Mouse (Mus musculus) stomach, embryonic 15.5 days (tissue): ENCODE data around the gene Erc2. TPM values are rescaled to one million over a fixed set of nuclear protein-coding genes. Genes with fewer than 3 reads are reported as not detected.
"Not testable (repeated sequence)": the region's sequence is repeated elsewhere in the genome, so short reads cannot be mapped to it uniquely, and the experiment has no call there.

ENCODE experiments used
- ATAC-seq: fragments of 200-750 bp; cut with Nextera tagmentation; 2 replicates; pipeline ENCODE4 v1.8.0; 2017; ENCODE audit warnings: low read depth, moderate number of reproducible peaks, moderate TSS enrichment; ENCODE audit not compliant: insufficient read depth, low FRiP score
- H3K27ac ChIP-seq: fragments of 300-500 bp; sonication (generic); 2 replicates; pipeline ENCODE4 v1.5.1; 2015; ENCODE audit warnings: mild to moderate bottlenecking, inconsistent platforms
- H3K27me3 ChIP-seq: fragments of 300-500 bp; sonication (generic); replicated peaks from 2 replicates; pipeline ENCODE4 v1.6.1; 2015; ENCODE audit warnings: inconsistent platforms
- H3K36me3 ChIP-seq: fragments of 300-500 bp; sonication (generic); 2 replicates; pipeline ENCODE4 v1.6.1; 2015; ENCODE audit warnings: inconsistent platforms
- H3K4me1 ChIP-seq: fragments of 300-500 bp; sonication (generic); 2 replicates; pipeline ENCODE4 v1.6.1; 2015; ENCODE audit warnings: inconsistent platforms
- H3K4me2 ChIP-seq: fragments of 300-500 bp; sonication (generic); 2 replicates; pipeline ENCODE4 v1.6.1; 2015; ENCODE audit warnings: mild to moderate bottlenecking, inconsistent platforms
- H3K4me3 ChIP-seq: fragments of 300-500 bp; sonication (generic); replicated peaks from 2 replicates; pipeline ENCODE4 v1.5.1; 2015; ENCODE audit warnings: inconsistent platforms
- H3K9ac ChIP-seq: fragments of 300-500 bp; sonication (generic); 2 replicates; pipeline ENCODE4 v1.6.1; 2015; ENCODE audit warnings: inconsistent platforms
- H3K9me3 ChIP-seq: fragments of 300-500 bp; sonication (generic); 2 replicates; pipeline ENCODE4 v1.6.1; 2016; ENCODE audit warnings: inconsistent platforms
- WGBS: fragments of 180-500 bp; shearing (Covaris S2); methylation state at CpG from one replicate; pipeline ENCODE4 v1.1.7; 2015; 5-methylcytosine and 5-hydroxymethylcytosine counted together
- polyA plus RNA-seq: library from polyadenylated mRNA; unstranded; fragments of >200 nt; fragmentation: Nextera tagmentation; extraction: Ambion mirVana; gene quantifications from 2 replicates; pipeline ENCODE4 v1.2.1, GENCODE M21; 2015

The Erc2 gene
- 4.2 and 4.8 TPM in 2 replicates for polyA plus RNA-seq

- Histone ChIP-seq H3K4me2 (peak within 1 kb of the TSS; percentile 96), H3K9me3 (no peaks in the 10 kb centered on the region), H3K9ac (no peak within 1 kb of the TSS), H3K4me1 (peaks cover 5% of the 10 kb centered on the region; the same call in 1 of the 2 replicates), H3K27ac (no peak within 1 kb of the TSS), H3K27me3 (peaks cover 14% of the 10 kb centered on the region; the same call in 1 of the 2 replicates), H3K36me3 (no peaks in the 10 kb centered on the region), H3K4me3 (peak within 1 kb of the TSS; percentile 59)
- WGBS, result under 1% methylated on average over 40 of the region's 78 CpGs
- ATAC-seq, result peak; percentile 90
Observed at GRCm38 (mm10) chr14:27622176-27622922, at the start of gene Erc2. Erc2 (plus strand) TSS chr14:27622428.

- Histone ChIP-seq H3K27ac (no peak overlapping the region), H3K4me3 (no peak overlapping the region), H3K9me3 (no peaks in the 10 kb centered on the region), H3K27me3 (no peaks in the 10 kb centered on the region), H3K9ac (no peak overlapping the region), H3K4me2 (no peak overlapping the region), H3K4me1 (no peaks in the 10 kb centered on the region), H3K36me3 (no peaks in the 10 kb centered on the region)
- WGBS, result 78% methylated on average over 2 of the region's 2 CpGs
- no peak for ATAC-seq
Observed at GRCm38 (mm10) chr14:27578443-27578842, 43.8 kb upstream of the Erc2 start.

GRCm38 (mm10) chr14:27589616-27590015 lies 32.6 kb upstream of the Erc2 start:
- not testable (repeated sequence) for H3K9me3 ChIP-seq, ATAC-seq, H3K4me2 ChIP-seq, H3K27me3 ChIP-seq, H3K36me3 ChIP-seq, H3K4me3 ChIP-seq, H3K9ac ChIP-seq, H3K4me1 ChIP-seq, H3K27ac ChIP-seq

GRCm38 (mm10) chr14:27592163-27592562 lies 30.1 kb upstream of the Erc2 start:
- ATAC-seq, result no peak
- H3K4me3 ChIP-seq, result no peak overlapping the region
- no peak overlapping the region for H3K4me2 ChIP-seq
- no peaks in the 10 kb centered on the region for H3K4me1 ChIP-seq
- H3K27me3 ChIP-seq, result no peaks in the 10 kb centered on the region
- H3K9ac ChIP-seq, result no peak overlapping the region
- no peaks in the 10 kb centered on the region for H3K36me3 ChIP-seq
- WGBS, result 88% methylated on average over 7 of the region's 7 CpGs
- no peaks in the 10 kb centered on the region for H3K9me3 ChIP-seq
- H3K27ac ChIP-seq, result no peak overlapping the region

DNA sequence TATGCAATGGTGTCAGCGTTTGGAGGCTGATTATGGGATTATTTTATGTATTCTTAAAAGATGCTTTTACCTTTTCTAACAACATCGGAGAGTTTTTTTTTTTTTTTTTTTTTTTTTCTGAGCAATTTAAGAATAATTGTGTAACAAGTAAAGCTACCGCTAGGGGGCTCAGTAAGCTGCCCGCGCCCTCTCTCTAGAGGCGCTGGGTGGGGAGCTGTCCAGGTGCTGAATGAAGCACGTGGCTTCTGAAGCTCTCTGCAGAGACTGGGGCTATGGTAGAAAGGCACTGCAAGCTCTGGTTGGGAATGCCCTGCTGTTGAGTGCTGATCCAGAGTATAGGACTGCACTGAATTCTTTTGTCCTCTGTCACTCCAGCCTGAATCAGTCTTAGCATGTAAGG lies 26.0 kb upstream of the Erc2 start:
- Histone ChIP-seq H3K4me3 (no peak overlapping the region), H3K27me3 (no peaks in the 10 kb centered on the region), H3K9me3 (no peaks in the 10 kb centered on the region), H3K27ac (no peak overlapping the region), H3K9ac (no peak overlapping the region), H3K4me2 (no peak overlapping the region), H3K36me3 (no peaks in the 10 kb centered on the region), H3K4me1 (no peaks in the 10 kb centered on the region)
- no peak; the same call in 1 of the 2 replicates for ATAC-seq
- 4% methylated on average over 7 of the region's 7 CpGs for WGBS

- H3K27ac ChIP-seq, result no peak overlapping the region
- H3K4me3 ChIP-seq, result no peak overlapping the region
- H3K9ac ChIP-seq, result no peak overlapping the region
- no peak for ATAC-seq
- no peaks in the 10 kb centered on the region for H3K4me1 ChIP-seq
- H3K27me3 ChIP-seq, result no peaks in the 10 kb centered on the region
- WGBS, result 65% methylated on average over 13 of the region's 13 CpGs
- H3K36me3 ChIP-seq, result no peaks in the 10 kb centered on the region
- no peaks in the 10 kb centered on the region for H3K9me3 ChIP-seq
- no peak overlapping the region for H3K4me2 ChIP-seq
Observed at GRCm38 (mm10) chr14:27602136-27602535, 20.1 kb upstream of the Erc2 start.

DNA sequence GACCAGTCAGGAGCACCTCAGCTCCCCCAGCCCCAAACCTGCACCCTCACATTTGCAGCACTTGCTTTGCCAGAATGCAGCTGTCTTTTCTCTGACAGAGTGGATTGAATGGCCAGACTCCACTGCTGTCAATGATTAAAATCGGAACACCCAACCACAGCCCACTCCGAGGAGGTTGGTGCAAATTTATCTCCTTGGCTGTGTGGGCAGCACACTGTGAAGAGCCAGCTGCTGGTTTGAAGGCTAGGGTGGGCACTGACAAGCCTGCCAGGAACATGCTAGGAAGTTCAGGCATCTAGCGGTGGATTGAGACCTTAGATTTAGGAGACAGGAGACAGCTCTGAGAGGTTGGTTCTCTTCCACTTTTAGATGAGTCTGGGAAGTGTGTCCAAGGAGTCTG lies 14.8 kb upstream of the Erc2 start:
- WGBS, result 71% methylated on average over 3 of the region's 3 CpGs
- no peak overlapping the region for H3K27ac ChIP-seq
- H3K27me3 ChIP-seq, result no peaks in the 10 kb centered on the region
- H3K4me3 ChIP-seq, result no peak overlapping the region
- H3K36me3 ChIP-seq, result no peaks in the 10 kb centered on the region
- no peak for ATAC-seq
- H3K4me1 ChIP-seq, result no peaks in the 10 kb centered on the region
- H3K9me3 ChIP-seq, result no peaks in the 10 kb centered on the region
- H3K4me2 ChIP-seq, result no peak overlapping the region
- no peak overlapping the region for H3K9ac ChIP-seq

DNA sequence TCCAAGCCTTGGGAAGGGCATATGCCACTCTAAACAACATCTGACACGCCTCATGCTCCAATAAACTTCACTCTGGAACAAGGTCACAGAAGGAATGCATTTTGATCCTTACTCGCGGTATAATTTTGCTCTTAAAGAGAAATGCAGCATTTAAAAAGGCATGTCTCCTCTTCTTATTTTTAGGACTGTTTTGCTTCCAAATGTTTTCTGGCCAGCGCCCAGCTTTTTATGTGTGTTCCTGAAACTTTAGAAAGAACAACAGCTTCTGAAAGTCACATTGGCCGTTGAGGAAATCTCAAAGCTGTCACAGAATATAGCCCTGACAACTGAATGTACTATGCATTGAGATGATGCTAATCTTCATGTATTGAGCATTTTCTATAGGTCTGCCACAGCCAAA lies 8.5 kb upstream of the Erc2 start:
- Histone ChIP-seq H3K36me3 (no peaks in the 10 kb centered on the region), H3K4me3 (no peak overlapping the region), H3K9ac (no peak overlapping the region), H3K27me3 (no peaks in the 10 kb centered on the region), H3K27ac (no peak overlapping the region), H3K4me2 (no peak overlapping the region), H3K9me3 (no peaks in the 10 kb centered on the region), H3K4me1 (no peaks in the 10 kb centered on the region)
- ATAC-seq, result no peak
- 68% methylated on average over 5 of the region's 5 CpGs for WGBS

DNA sequence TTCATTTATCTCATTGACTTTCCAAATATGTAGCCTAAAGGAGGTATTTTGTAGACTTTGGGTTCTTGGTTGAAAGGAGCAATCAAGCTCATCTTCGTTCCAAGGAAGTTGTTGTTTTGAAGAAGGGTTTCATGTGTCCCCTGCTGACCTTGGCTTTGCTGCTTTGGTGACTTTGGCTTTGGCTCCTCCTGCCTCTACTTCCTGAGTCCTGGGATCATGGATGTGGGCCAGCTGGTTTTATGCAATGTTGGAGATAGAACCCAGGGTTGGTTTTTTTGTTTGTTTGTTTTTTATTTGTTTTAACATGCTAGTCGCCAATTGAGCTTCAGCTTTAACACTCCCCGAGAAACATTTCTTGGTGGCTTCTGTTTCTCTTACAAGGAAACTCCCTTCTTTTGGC lies 4.9 kb upstream of the Erc2 start:
- Histone ChIP-seq H3K36me3 (no peaks in the 10 kb centered on the region), H3K4me1 (no peaks in the 10 kb centered on the region), H3K4me2 (no peak overlapping the region), H3K4me3 (no peak overlapping the region), H3K9me3 (no peaks in the 10 kb centered on the region), H3K9ac (no peak overlapping the region), H3K27ac (no peak overlapping the region), H3K27me3 (0 out of 2 replicates have a peak, but pooled peaks cover 8% of the 10 kb centered on the region)
- ATAC-seq, result no peak
- 71% methylated on average over 3 of the region's 3 CpGs for WGBS

GRCm38 (mm10) chr14:27621576-27621975 lies 652 bp upstream of the Erc2 start:
- ATAC-seq, result no peak
- H3K9ac ChIP-seq, result no peak overlapping the region
- H3K27ac ChIP-seq, result no peak overlapping the region
- H3K27me3 ChIP-seq, result peaks cover 14% of the 10 kb centered on the region; the same call in 1 of the 2 replicates
- H3K4me2 ChIP-seq, result no peak overlapping the region
- no peaks in the 10 kb centered on the region for H3K36me3 ChIP-seq
- H3K4me3 ChIP-seq, result no peak overlapping the region
- H3K9me3 ChIP-seq, result no peaks in the 10 kb centered on the region
- 43% methylated on average over 8 of the region's 8 CpGs for WGBS
- peaks cover 5% of the 10 kb centered on the region; the same call in 1 of the 2 replicates for H3K4me1 ChIP-seq

DNA sequence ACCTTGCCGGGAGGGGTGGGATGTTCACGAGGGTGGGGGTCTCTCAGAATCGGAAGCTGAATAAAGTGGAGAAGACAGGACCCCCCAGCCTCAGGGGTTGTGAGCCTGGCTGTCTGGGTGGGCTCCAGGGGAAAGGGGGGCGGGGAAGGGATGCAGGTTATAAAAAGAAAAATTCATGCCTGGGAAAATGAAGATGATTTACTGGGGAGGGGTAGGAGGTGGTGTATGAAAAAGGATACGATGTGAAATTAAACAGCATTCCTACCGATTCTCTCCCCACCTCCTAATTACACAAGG lies 643 bp downstream of the Erc2 start:
- H3K27me3 ChIP-seq, result peaks cover 14% of the 10 kb centered on the region; the same call in 1 of the 2 replicates
- peaks cover 5% of the 10 kb centered on the region; the same call in 1 of the 2 replicates for H3K4me1 ChIP-seq
- no peaks in the 10 kb centered on the region for H3K9me3 ChIP-seq
- no peaks in the 10 kb centered on the region for H3K36me3 ChIP-seq
- H3K9ac ChIP-seq, result no peak overlapping the region
- peak overlapping the region; percentile 96 for H3K4me2 ChIP-seq
- under 1% methylated on average over 6 of the region's 6 CpGs for WGBS
- no peak for ATAC-seq
- peak overlapping the region; percentile 59 for H3K4me3 ChIP-seq
- no peak overlapping the region for H3K27ac ChIP-seq

DNA sequence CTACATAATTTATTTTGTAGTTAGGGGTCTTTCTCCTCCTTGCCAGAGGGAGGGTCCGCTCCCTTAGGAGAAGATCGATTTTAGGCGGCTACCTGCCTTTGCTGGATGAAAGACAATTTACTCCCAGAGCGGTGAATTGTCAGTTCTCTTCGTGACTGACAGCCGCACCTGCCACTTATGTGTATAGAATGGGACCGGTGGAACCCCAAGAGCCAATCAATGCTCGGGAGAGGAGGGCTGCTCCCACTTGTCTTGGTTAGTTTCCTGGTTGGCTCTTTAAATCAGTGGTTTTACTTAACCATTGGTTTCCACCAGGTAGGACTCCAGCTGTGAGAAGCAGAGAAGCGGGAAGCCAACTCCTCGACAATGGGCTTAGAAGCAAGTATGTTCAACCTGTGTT lies 1.1 kb downstream of the Erc2 start:
- no peaks in the 10 kb centered on the region for H3K36me3 ChIP-seq
- H3K9me3 ChIP-seq, result no peaks in the 10 kb centered on the region
- H3K9ac ChIP-seq, result no peak overlapping the region
- H3K4me3 ChIP-seq, result peak overlapping the region; percentile 59
- no peak overlapping the region for H3K27ac ChIP-seq
- H3K4me2 ChIP-seq, result peak overlapping the region; percentile 96
- H3K27me3 ChIP-seq, result peaks cover 14% of the 10 kb centered on the region; the same call in 1 of the 2 replicates
- WGBS, result 7% methylated on average over 10 of the region's 10 CpGs
- peaks cover 5% of the 10 kb centered on the region; the same call in 1 of the 2 replicates for H3K4me1 ChIP-seq
- peak; percentile 84 for ATAC-seq
